Mouse (Mus musculus): ENCODE data around the gene Gm48551.

- TF ChIP-seq POLR2A (IDR thresholded peaks at IDR 0.05; ENCODE audit: extremely low read depth, insufficient read depth, low read length) = no peak
- TF ChIP-seq CTCF (IDR thresholded peaks at IDR 0.05; ENCODE audit: extremely low read depth, insufficient read depth, low read length) = no peak
Observed at GRCm38 (mm10) chr10:81387716-81388115, 3.5 kb downstream of the Gm48551 start.
